Mouse (Mus musculus) thymus, adult 2 months (tissue): ENCODE results near the gene Slain2. TPM values are rescaled to one million over a fixed set of nuclear protein-coding genes. Genes with fewer than 3 reads are reported as not detected.

ENCODE experiments used
- DNase-seq: peaks from one replicate; pipeline ENCODE4 v3.0.0; 2021
- H3K27ac ChIP-seq: fragments of 200-500 bp; 2 replicates; pipeline ENCODE4 v1.5.1; 2012; ENCODE audit warnings: low read length, control low read depth; ENCODE audit not compliant: control insufficient read depth, insufficient read depth
- H3K27me3 ChIP-seq: fragments of 200-500 bp; 2 replicates; pipeline ENCODE4 v1.6.1; 2012; ENCODE audit warnings: mild to moderate bottlenecking, low read length, moderate library complexity, mixed read lengths; ENCODE audit not compliant: control insufficient read depth, insufficient read depth
- H3K36me3 ChIP-seq: fragments of 200-500 bp; 2 replicates; pipeline ENCODE4 v1.6.1; 2012; ENCODE audit warnings: mild to moderate bottlenecking, low read length, moderate library complexity; ENCODE audit not compliant: control insufficient read depth, insufficient read depth
- H3K4me1 ChIP-seq: fragments of 200-500 bp; replicated peaks from 2 replicates; pipeline ENCODE4 v1.6.1; 2012; ENCODE audit warnings: low read length; ENCODE audit not compliant: control insufficient read depth, insufficient read depth
- H3K4me3 ChIP-seq: fragments of 200-500 bp; 2 replicates; pipeline ENCODE4 v1.5.1; 2012; ENCODE audit warnings: mild to moderate bottlenecking, low read length, control low read depth, moderate library complexity; ENCODE audit not compliant: control insufficient read depth, insufficient read depth
- CTCF ChIP-seq: fragments of 200-500 bp; IDR thresholded peaks from 2 replicates; pipeline ENCODE4 v1.5.1; 2012; ENCODE audit warnings: mild to moderate bottlenecking, control low read depth, low read length, moderate library complexity, borderline replicate concordance; ENCODE audit not compliant: control insufficient read depth, poor library complexity, insufficient read depth; ENCODE audit errors: extremely low read depth
- POLR2A ChIP-seq: fragments of 200-500 bp; IDR thresholded peaks from 2 replicates; pipeline ENCODE4 v1.6.1; 2012; ENCODE audit warnings: mild to moderate bottlenecking, low read length, control low read depth, moderate library complexity; ENCODE audit not compliant: control insufficient read depth, poor library complexity, insufficient read depth; ENCODE audit errors: extremely low read depth
- WGBS: fragments of 180-500 bp; shearing (Covaris S2); methylation state at CpG from one replicate; pipeline ENCODE4 v1.1.7; 2018; 5-methylcytosine and 5-hydroxymethylcytosine counted together
- polyA plus RNA-seq: library from polyadenylated mRNA; depleted of rRNA; stranded (reverse); fragments of >200 nt; gene quantifications from 2 replicates; pipeline ENCODE4 v1.2.3, GENCODE M21; 2012

The Slain2 gene
- polyA plus RNA-seq, 1 experiment, result 24.2 TPM

DNA sequence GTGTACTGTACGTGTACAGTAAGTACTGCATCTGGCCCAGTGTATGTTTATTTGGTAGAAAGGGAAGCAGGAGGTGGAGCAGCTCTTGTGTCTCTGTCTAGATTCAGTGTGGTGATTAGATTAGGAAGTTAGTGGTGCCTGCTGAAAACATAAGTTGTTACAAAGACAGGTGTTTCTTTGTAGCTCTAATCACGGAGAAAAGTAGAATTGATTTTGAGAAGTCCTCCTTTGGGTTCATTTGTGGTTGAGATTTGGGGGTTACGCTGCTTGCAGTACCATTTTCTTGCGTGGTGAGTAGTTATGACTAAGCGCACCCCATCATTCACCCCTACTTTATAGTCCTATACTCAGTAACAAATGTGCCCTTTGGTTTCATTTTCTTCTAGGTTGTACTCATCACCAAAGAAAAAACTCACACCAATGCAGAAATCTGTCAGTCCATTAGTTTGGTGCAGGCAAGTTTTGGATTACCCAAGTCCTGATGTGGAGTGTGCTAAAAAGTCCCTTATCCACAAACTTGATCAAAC is 26.9 kb downstream of the Slain2 start:
- DNase-seq, result no peak
- no peaks in the 10 kb centered on the region for H3K27me3 ChIP-seq
- TF ChIP-seq CTCF (no peak), POLR2A (no peak)
- no peak overlapping the region for H3K27ac ChIP-seq
- H3K36me3 ChIP-seq, result no peaks in the 10 kb centered on the region
- no peak overlapping the region for H3K4me3 ChIP-seq
- H3K4me1 ChIP-seq, result peaks cover 3% of the 10 kb centered on the region
- 45% methylated on average over 5 of the region's 5 CpGs for WGBS

GRCm38 (mm10) chr5:72948136-72948535 is 34.0 kb downstream of the Slain2 start:
- Histone ChIP-seq H3K36me3 (peaks cover 5% of the 10 kb centered on the region; the same call in 1 of the 2 replicates), H3K27ac (no peak overlapping the region)

DNA sequence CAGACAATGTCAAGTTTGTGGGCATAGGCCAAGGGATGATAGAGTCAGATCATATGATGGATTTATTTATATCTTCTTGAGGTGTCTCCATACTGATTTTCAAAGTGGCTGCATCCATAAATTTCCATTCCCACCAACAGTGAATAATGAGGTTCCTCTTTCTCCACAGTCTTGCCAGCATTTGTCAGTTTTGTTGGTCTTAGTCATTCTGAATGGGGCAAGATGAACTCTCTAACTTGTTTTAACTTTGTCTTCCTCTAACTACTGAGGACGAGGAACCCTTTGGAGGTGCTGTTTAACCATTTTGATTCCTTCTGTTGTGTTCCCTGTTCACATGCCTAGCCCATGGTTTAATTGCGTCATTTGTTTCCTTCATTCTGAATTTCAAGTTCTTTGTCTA is 36.1 kb downstream of the Slain2 start:
- TF ChIP-seq CTCF (no peak), POLR2A (no peak)
- WGBS, result 96% methylated on average over 2 of the region's 2 CpGs

More at GRCm38 (mm10) chr5:72948136-72948535, 34.0 kb downstream of the Slain2 start:
- TF ChIP-seq POLR2A, result no peak
- no peak for TF ChIP-seq CTCF
- no peak overlapping the region for H3K4me3 ChIP-seq
- H3K4me1 ChIP-seq, result no peaks in the 10 kb centered on the region
- DNase-seq, result no peak
- WGBS, result 81% methylated on average over 1 of the region's 1 CpGs
- no peaks in the 10 kb centered on the region for H3K27me3 ChIP-seq

GRCm38 (mm10) chr5:72953996-72954604 is 40.0 kb downstream of the Slain2 start:
- no peak for DNase-seq
- Histone ChIP-seq H3K4me3 (no peak overlapping the region), H3K36me3 (peaks cover 6% of the 10 kb centered on the region; the same call in 1 of the 2 replicates), H3K27me3 (no peaks in the 10 kb centered on the region), H3K27ac (no peak overlapping the region), H3K4me1 (no peaks in the 10 kb centered on the region)
- no peak for TF ChIP-seq POLR2A
- TF ChIP-seq CTCF, result no peak
- WGBS, result 91% methylated on average over 3 of the region's 3 CpGs

More for the DNA sequence above, 36.1 kb downstream of the Slain2 start:
- no peak overlapping the region for H3K27ac ChIP-seq
- H3K36me3 ChIP-seq, result peaks cover 5% of the 10 kb centered on the region; the same call in 1 of the 2 replicates
- H3K4me3 ChIP-seq, result no peak overlapping the region
- no peak for DNase-seq
- H3K4me1 ChIP-seq, result no peaks in the 10 kb centered on the region
- H3K27me3 ChIP-seq, result no peaks in the 10 kb centered on the region

GRCm38 (mm10) chr5:72957281-72957680 is 43.2 kb downstream of the Slain2 start:
- TF ChIP-seq POLR2A, result no peak
- H3K27me3 ChIP-seq, result no peaks in the 10 kb centered on the region
- H3K4me3 ChIP-seq, result no peak overlapping the region
- DNase-seq, result no peak
- no peaks in the 10 kb centered on the region for H3K4me1 ChIP-seq
- WGBS, result 97% methylated on average over 17 of the region's 17 CpGs
- peaks cover 5% of the 10 kb centered on the region; the same call in 1 of the 2 replicates for H3K36me3 ChIP-seq
- H3K27ac ChIP-seq, result no peak overlapping the region

- no peak for DNase-seq
- H3K4me3 ChIP-seq, result no peak overlapping the region
Measured at GRCm38 (mm10) chr5:72960096-72960495, 46.0 kb downstream of the Slain2 start.

More at GRCm38 (mm10) chr5:72960096-72960495, 46.0 kb downstream of the Slain2 start:
- Histone ChIP-seq H3K27me3 (no peaks in the 10 kb centered on the region), H3K36me3 (peaks cover 5% of the 10 kb centered on the region; the same call in 1 of the 2 replicates), H3K27ac (no peak overlapping the region), H3K4me1 (no peaks in the 10 kb centered on the region)
- WGBS, result 97% methylated on average over 6 of the region's 6 CpGs
- no peak for TF ChIP-seq CTCF
- TF ChIP-seq POLR2A, result no peak
